Mouse (Mus musculus) hematopoietic multipotent progenitor cell, adult 10-12 weeks (in vitro differentiated cells): ENCODE measurements around the gene Kcnk2. TPM values are rescaled to one million over a fixed set of nuclear protein-coding genes. Genes with fewer than 3 reads are reported as not detected.

Experiments
- polyA plus RNA-seq: library from polyadenylated mRNA; stranded (reverse); fragments of >175 nt; gene quantifications from 2 replicates; pipeline ENCODE4 v1.2.3, GENCODE M21; 2012; ENCODE audit warnings: low replicate concordance

Gene Kcnk2
- not detected in 2 replicates for polyA plus RNA-seq

DNA sequence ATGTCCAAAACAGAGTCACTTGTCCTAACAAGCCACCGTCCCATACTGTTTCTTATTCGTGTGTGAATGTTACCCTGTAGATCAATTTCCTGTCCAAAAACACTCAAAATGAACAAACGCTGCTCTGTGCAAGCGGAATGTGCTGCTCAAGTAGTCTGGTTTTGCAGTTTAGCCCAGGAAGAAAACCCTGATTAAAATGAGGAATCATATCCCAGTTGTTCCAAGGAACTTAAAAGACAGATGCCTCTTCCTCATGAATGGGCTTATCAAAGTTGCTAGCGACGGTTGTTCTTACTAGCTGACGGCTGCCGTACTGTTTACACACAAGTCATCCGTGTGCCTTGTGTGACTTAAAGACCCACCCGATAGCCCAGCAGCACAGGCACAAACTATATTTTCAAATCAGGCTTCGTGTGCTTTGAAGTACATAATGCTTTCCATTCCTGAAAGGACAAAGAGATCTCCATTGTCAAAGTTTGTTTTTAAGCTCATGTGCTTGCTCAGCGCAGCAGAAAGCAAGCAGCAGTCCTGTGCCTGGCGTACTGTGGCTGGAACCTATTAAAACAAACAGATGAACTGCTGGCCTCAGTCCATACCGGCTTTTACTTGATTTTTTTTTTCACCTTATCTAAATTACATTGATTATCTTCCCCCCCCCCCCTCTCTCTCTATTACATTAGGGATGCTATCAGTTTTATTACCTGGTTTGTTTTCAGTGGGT lies at the start of gene Kcnk2:
Kcnk2 (minus strand) TSS at position 51 of the 721 bp plus-strand sequence.

